Mouse (Mus musculus) embryonic fibroblast, embryonic 13.5 days (primary cell): ENCODE data around the gene Dbn1.

Experiments used
- CTCF ChIP-seq: IDR thresholded peaks from 2 replicates; pipeline ENCODE4 v1.5.1; 2011; ENCODE audit warnings: mild to moderate bottlenecking, control low read depth, low read length, moderate library complexity, borderline replicate concordance; ENCODE audit not compliant: insufficient read depth
- POLR2A ChIP-seq: IDR thresholded peaks from 2 replicates; pipeline ENCODE4 v1.6.1; 2011; ENCODE audit warnings: low read depth, mild to moderate bottlenecking, control low read depth, low read length, moderate library complexity

DNA sequence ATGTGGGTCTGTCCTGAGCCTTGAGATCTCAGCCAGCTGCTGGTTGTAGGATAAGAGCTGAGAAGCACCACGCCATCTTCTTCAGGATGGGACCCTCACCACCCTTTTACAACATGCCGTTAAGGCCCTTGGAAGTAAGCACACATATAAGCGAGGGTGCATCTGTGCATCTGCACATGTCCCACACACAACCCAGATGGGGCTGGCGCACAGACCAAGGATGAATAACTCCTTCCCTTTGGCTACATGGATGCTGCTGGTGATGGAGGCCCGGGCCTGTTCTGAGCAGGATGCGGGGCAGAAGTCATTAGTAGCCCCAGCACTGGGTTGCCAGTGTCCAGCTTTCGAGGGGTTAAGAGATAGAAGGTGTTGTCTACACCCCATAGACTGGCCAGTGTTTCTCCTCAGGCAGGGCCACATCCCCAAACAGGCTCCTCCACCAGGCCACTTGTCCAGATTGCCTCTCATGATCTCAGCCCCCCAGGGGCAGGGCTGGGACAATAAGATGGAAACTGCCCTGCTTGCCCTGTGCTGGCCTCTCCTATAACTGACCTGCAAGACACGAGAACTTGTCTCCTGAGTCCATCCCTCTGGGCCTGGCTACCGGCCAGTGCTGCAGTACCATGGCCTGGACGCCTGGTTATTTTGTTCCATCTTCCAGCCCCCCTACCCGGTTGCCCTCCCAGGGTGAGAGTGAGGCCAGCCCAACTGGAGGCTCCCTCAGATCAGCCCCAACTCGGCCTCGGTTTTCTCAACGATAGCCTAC, 1.7 kb downstream of the Dbn1 start:
- TF ChIP-seq POLR2A (no peak), CTCF (no peak)
